Mouse (Mus musculus): ENCODE results near the gene Gm42791. TPM values are rescaled to one million over a fixed set of nuclear protein-coding genes. Genes with fewer than 3 reads are reported as not detected.

Gene Gm42791
- polyA plus RNA-seq, 2 experiments: not detected

DNA sequence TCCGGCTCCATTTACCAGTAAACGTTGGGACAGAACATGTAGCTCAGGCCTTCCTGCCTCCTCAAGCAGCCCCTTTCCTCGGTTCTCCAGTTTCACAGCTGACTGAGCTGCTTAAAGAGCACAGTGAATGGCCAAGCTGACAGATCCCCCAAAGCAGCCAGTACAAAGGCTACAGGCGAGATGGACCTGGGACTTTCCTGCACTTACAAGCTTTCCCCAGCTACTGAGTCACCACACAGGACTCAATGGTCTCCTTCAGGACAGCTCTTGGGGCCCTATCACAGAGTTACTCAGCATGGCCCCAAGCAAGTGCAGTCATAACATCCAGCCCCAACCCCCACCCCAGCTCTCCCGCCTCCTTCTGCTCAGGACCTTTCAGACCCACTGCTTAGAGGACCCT lies 99.9 kb downstream of the Gm42791 start:
- no peak overlapping the region for H3K4me3 ChIP-seq (ENCODE audit: insufficient read depth in 1 of 2, low read depth in 2 of 2, low read length in 2 of 2)
- TF ChIP-seq EP300 (IDR thresholded peaks at IDR 0.05; ENCODE audit: low read depth): no peak
- no peak for TF ChIP-seq CTCF (IDR thresholded peaks at IDR 0.05; ENCODE audit: low read depth)
- H3K4me2 ChIP-seq (ENCODE audit: low read depth): no peak overlapping the region
- peaks cover 36 to 42% of the 10 kb centered on the region in 2 experiments for H3K4me1 ChIP-seq (replicated peaks; ENCODE audit: control insufficient read depth in 2 of 2, insufficient read depth in 2 of 2, low read length in 1 of 2)
- ATAC-seq (ENCODE audit: insufficient read depth) (no peak), DNase-seq (ENCODE audit: low read depth in 3 of 3, low spot score in 3 of 3) (no peak)
- peaks cover 20% of the 10 kb centered on the region for H3K36me3 ChIP-seq (replicated peaks; ENCODE audit: control insufficient read depth, insufficient read depth, low read depth)
- no peak overlapping the region for H3K27ac ChIP-seq
- H3K9me3 ChIP-seq (ENCODE audit: control insufficient read depth, low read length): no peaks in the 10 kb centered on the region
- no peak overlapping the region for H3K9ac ChIP-seq (replicated peaks)
- WGBS (ENCODE audit: insufficient replicate concordance): 68% methylated on average over 5 of the region's 5 CpGs
- H3K27me3 ChIP-seq (ENCODE audit: control insufficient read depth, insufficient read depth, low read length): no peaks in the 10 kb centered on the region

DNA sequence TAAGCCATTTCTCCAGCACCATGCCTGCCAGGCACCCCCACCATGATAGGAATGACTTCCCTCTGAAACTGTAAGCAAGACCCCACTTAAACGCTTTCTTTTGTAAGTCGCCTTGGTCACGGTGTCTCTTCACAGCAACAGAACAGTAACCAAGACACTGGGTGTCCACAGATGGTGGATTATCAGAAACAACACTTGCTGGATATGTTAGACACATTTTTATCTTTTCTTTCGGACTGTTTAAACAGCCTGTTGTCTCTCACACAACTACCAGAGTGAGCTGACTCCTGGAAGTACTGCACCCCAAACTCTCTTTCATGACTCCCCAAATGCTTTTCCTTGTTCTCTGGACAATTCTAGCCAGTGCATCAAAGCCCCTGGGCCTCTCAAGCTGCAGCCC lies 104.7 kb downstream of the Gm42791 start:
- Histone ChIP-seq H3K27me3 (ENCODE audit: control insufficient read depth, insufficient read depth, low read length) (no peaks in the 10 kb centered on the region), H3K4me2 (ENCODE audit: low read depth) (no peak overlapping the region), H3K4me3 (ENCODE audit: insufficient read depth in 1 of 2, low read depth in 2 of 2, low read length in 2 of 2) (no peak overlapping the region), H3K27ac (no peak overlapping the region), H3K4me1 (replicated peaks; ENCODE audit: control insufficient read depth in 2 of 2, insufficient read depth in 2 of 2, low read length in 1 of 2) (peaks cover 7 to 14% of the 10 kb centered on the region in 2 experiments), H3K9ac (replicated peaks) (no peak overlapping the region), H3K9me3 (ENCODE audit: control insufficient read depth, low read length) (no peaks in the 10 kb centered on the region), H3K36me3 (replicated peaks; ENCODE audit: control insufficient read depth, insufficient read depth, low read depth) (peaks cover 24% of the 10 kb centered on the region)
- TF ChIP-seq EP300 (IDR thresholded peaks at IDR 0.05; ENCODE audit: low read depth) (peak; percentile 23; the same call in 1 of the 2 replicates), CTCF (IDR thresholded peaks at IDR 0.05; ENCODE audit: low read depth) (no peak)
- 75% methylated on average over 4 of the region's 4 CpGs for WGBS (ENCODE audit: insufficient replicate concordance)
- ATAC-seq (ENCODE audit: insufficient read depth): no peak
- DNase-seq (ENCODE audit: low read depth in 3 of 3, low spot score in 3 of 3): no peak

DNA sequence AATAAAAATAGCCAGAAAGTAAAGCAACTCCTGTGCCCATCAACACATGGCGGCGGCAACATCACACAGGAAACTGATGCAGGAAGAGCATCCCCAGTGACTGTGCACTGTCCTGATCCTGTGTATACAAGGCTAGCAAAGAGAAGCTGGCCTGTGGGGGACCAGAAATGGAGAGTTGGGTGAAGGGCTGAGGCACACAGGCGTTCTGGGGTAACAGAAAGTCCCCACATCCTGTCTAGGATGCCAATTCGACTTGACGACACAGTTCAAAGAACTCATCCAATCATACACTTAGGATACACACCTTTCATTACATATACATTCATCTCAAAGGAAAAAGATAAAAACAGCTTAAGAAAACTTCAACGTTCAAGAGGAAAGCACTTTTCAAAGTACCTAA lies 106.9 kb downstream of the Gm42791 start:
- Histone ChIP-seq H3K4me2 (ENCODE audit: low read depth) (no peak overlapping the region), H3K27ac (no peak overlapping the region), H3K4me3 (ENCODE audit: insufficient read depth in 1 of 2, low read depth in 2 of 2, low read length in 2 of 2) (no peak overlapping the region), H3K9me3 (ENCODE audit: control insufficient read depth, low read length) (no peaks in the 10 kb centered on the region), H3K36me3 (replicated peaks; ENCODE audit: control insufficient read depth, insufficient read depth, low read depth) (peaks cover 16% of the 10 kb centered on the region), H3K4me1 (replicated peaks; ENCODE audit: control insufficient read depth in 2 of 2, insufficient read depth in 2 of 2, low read length in 1 of 2) (peaks cover 5 to 10% of the 10 kb centered on the region in 2 experiments; a peak in 3 of 4 replicates), H3K9ac (replicated peaks) (no peak overlapping the region), H3K27me3 (ENCODE audit: control insufficient read depth, insufficient read depth, low read length) (no peaks in the 10 kb centered on the region)
- DNase-seq (ENCODE audit: low read depth in 3 of 3, low spot score in 3 of 3) (no peak), ATAC-seq (ENCODE audit: insufficient read depth) (no peak)
- 78% methylated on average over 6 of the region's 6 CpGs for WGBS (ENCODE audit: insufficient replicate concordance)
- TF ChIP-seq EP300 (IDR thresholded peaks at IDR 0.05; ENCODE audit: low read depth) (no peak), CTCF (IDR thresholded peaks at IDR 0.05; ENCODE audit: low read depth) (no peak)

DNA sequence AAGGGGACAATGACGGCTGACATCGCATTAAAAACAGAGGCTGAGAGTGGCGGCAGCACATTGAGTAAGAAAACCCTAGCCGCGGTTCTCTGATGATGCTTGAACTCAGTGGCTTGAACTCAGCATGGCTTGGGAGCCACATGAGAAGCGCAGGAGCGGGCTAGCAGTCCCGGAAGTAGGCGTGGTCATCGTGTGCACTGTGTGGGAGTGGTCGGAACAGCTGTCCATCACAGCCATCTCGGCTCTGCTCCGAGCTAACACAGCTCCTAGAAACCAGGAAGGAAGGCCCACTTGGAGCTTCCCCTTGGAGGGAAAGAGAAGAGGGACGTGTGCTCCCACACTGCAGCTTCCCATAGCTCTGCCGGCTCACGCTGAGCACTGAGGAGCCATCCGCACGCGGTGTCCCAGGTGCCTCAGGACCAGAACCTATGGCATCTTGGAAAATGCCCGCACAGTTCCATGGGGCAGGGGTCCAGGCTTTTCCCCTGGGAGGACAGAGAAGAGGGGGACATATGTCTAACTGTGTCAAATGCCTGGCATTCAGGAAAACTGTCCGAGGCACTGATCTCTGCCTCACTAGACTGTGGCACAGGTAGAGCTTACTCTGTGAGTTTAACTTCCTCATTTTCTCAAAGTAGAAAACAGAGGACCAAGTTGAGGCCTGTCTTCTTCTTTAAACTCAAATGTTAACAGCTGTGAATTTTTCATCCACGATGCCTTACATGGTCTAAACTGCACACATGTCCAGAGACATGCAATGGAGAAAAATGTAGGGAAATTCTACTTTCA lies 108.9 kb downstream of the Gm42791 start:
- no peaks in the 10 kb centered on the region for H3K9me3 ChIP-seq (ENCODE audit: control insufficient read depth, low read length)
- ATAC-seq (ENCODE audit: insufficient read depth): peak; percentile 95
- H3K27me3 ChIP-seq (ENCODE audit: control insufficient read depth, insufficient read depth, low read length): no peaks in the 10 kb centered on the region
- peaks cover 5 to 10% of the 10 kb centered on the region in 2 experiments; a peak in 3 of 4 replicates for H3K4me1 ChIP-seq (replicated peaks; ENCODE audit: control insufficient read depth in 2 of 2, insufficient read depth in 2 of 2, low read length in 1 of 2)
- no peak for TF ChIP-seq EP300 (IDR thresholded peaks at IDR 0.05; ENCODE audit: low read depth)
- TF ChIP-seq CTCF (IDR thresholded peaks at IDR 0.05; ENCODE audit: low read depth): no peak
- H3K9ac ChIP-seq (replicated peaks): peak overlapping the region; percentile 64
- no peak overlapping the region for H3K27ac ChIP-seq
- H3K4me3 ChIP-seq (ENCODE audit: insufficient read depth in 1 of 2, low read depth in 2 of 2, low read length in 2 of 2): peak overlapping the region; percentile 43 to 48
- DNase-seq (ENCODE audit: low read depth in 3 of 3, low spot score in 3 of 3): peak; percentile 71 to 75 (median 71)
- peaks cover 9% of the 10 kb centered on the region for H3K36me3 ChIP-seq (replicated peaks; ENCODE audit: control insufficient read depth, insufficient read depth, low read depth)
- peak overlapping the region; percentile 71 for H3K4me2 ChIP-seq (ENCODE audit: low read depth)
- WGBS (ENCODE audit: insufficient replicate concordance): 20% methylated on average over 22 of the region's 22 CpGs

DNA sequence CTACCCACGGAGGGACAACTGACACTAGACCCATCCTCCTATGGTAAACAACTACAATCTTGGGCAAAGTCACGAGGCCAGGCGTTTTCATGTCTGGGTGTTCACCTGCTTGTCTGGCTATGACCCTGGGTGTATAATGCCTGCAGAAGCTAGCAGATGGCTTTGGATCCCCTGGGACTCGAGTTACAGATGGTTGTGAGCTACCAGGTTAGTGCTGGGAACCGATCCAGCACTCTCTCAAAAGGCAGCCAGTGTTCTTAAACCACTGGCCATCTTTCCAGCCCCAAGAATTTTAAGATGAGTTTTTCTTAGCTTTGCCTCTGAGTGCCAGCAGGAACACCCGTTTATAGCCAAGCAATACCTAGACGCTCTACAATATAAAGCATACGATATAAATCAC lies 111.3 kb downstream of the Gm42791 start:
- DNase-seq (ENCODE audit: low read depth in 3 of 3, low spot score in 3 of 3): no peak
- Histone ChIP-seq H3K36me3 (replicated peaks; ENCODE audit: control insufficient read depth, insufficient read depth, low read depth) (peaks cover 9% of the 10 kb centered on the region), H3K27ac (no peak overlapping the region), H3K4me3 (ENCODE audit: insufficient read depth in 1 of 2, low read depth in 2 of 2, low read length in 2 of 2) (no peak overlapping the region), H3K27me3 (ENCODE audit: control insufficient read depth, insufficient read depth, low read length) (no peaks in the 10 kb centered on the region), H3K4me2 (ENCODE audit: low read depth) (no peak overlapping the region), H3K9ac (replicated peaks) (no peak overlapping the region), H3K9me3 (ENCODE audit: control insufficient read depth, low read length) (no peaks in the 10 kb centered on the region), H3K4me1 (replicated peaks; ENCODE audit: control insufficient read depth in 2 of 2, insufficient read depth in 2 of 2, low read length in 1 of 2) (peaks cover 5 to 10% of the 10 kb centered on the region in 2 experiments; a peak in 3 of 4 replicates)
- 77% methylated on average over 8 of the region's 8 CpGs for WGBS (ENCODE audit: insufficient replicate concordance)
- ATAC-seq (ENCODE audit: insufficient read depth): no peak
- TF ChIP-seq EP300 (IDR thresholded peaks at IDR 0.05; ENCODE audit: low read depth) (no peak), CTCF (IDR thresholded peaks at IDR 0.05; ENCODE audit: low read depth) (no peak)
